Mouse (Mus musculus): ENCODE data around the gene Dohh. TPM values are rescaled to one million over a fixed set of nuclear protein-coding genes. Genes with fewer than 3 reads are reported as not detected.

The Dohh gene
- 73.5 TPM in 2 replicates for polyA plus RNA-seq (2015; fragmentation: Nextera tagmentation; extraction: Ambion mirVana)

- Histone ChIP-seq H3K4me2 (replicated peaks) (peak within 1 kb of the TSS; percentile 76), H3K4me1 (replicated peaks) (peaks cover 19% of the 10 kb centered on the region), H3K27ac (peak within 1 kb of the TSS; percentile 85), H3K4me3 (replicated peaks) (peak within 1 kb of the TSS; percentile 96), H3K9ac (replicated peaks) (peak within 1 kb of the TSS; percentile 87), H3K36me3 (peaks cover 34% of the 10 kb centered on the region), H3K9me3 (no peaks in the 10 kb centered on the region), H3K27me3 (no peaks in the 10 kb centered on the region)
- peak; percentile 96 for ATAC-seq
- 8% methylated on average over 53 of the region's 54 CpGs for WGBS
These were observed at the start of gene Dohh, which contains the start of gene Gm48551 for GRCm38 (mm10) chr10:81383802-81384604. Gene Dohh, plus strand, starts transcription at chr10:81384428. Gene Gm48551, plus strand, starts transcription at chr10:81384466.

- Histone ChIP-seq H3K9me3 (no peaks in the 10 kb centered on the region), H3K27ac (no peak overlapping the region), H3K27me3 (peaks cover 50% of the 10 kb centered on the region), H3K4me2 (replicated peaks) (no peak overlapping the region), H3K36me3 (no peaks in the 10 kb centered on the region), H3K9ac (replicated peaks) (peak overlapping the region; percentile 46; the same call in 1 of the 2 replicates), H3K4me3 (replicated peaks) (no peak overlapping the region), H3K4me1 (replicated peaks) (0 out of 2 replicates have a peak, but pooled peaks cover 4% of the 10 kb centered on the region)
- ATAC-seq = no peak
- WGBS = 33% methylated on average over 18 of the region's 19 CpGs
These were observed 48.6 kb upstream of the Dohh start for GRCm38 (mm10) chr10:81335393-81336340.

- H3K9ac ChIP-seq (replicated peaks) = no peak overlapping the region
- ATAC-seq = no peak
- no peaks in the 10 kb centered on the region for H3K9me3 ChIP-seq
- H3K4me3 ChIP-seq (replicated peaks) = no peak overlapping the region
- peaks cover 55% of the 10 kb centered on the region for H3K27me3 ChIP-seq
- H3K36me3 ChIP-seq = no peaks in the 10 kb centered on the region
- no peak overlapping the region for H3K4me2 ChIP-seq (replicated peaks)
- no peak overlapping the region for H3K27ac ChIP-seq
- WGBS = 93% methylated on average over 4 of the region's 4 CpGs
- 0 out of 2 replicates have a peak, but pooled peaks cover 4% of the 10 kb centered on the region for H3K4me1 ChIP-seq (replicated peaks)
These were observed 47.7 kb upstream of the Dohh start for GRCm38 (mm10) chr10:81336558-81336957.

GRCm38 (mm10) chr10:81340551-81341332 is 43.5 kb upstream of the Dohh start:
- WGBS = 39% methylated on average over 17 of the region's 17 CpGs
- no peak overlapping the region for H3K27ac ChIP-seq
- H3K4me3 ChIP-seq (replicated peaks) = no peak overlapping the region
- ATAC-seq = no peak
- peaks cover 67% of the 10 kb centered on the region for H3K27me3 ChIP-seq
- H3K4me1 ChIP-seq (replicated peaks) = peaks cover 9% of the 10 kb centered on the region
- H3K9me3 ChIP-seq = no peaks in the 10 kb centered on the region
- no peaks in the 10 kb centered on the region for H3K36me3 ChIP-seq
- no peak overlapping the region for H3K4me2 ChIP-seq (replicated peaks)
- no peak overlapping the region for H3K9ac ChIP-seq (replicated peaks)

- Histone ChIP-seq H3K9me3 (no peaks in the 10 kb centered on the region), H3K4me1 (replicated peaks) (peaks cover 10% of the 10 kb centered on the region), H3K36me3 (no peaks in the 10 kb centered on the region), H3K4me3 (replicated peaks) (no peak overlapping the region), H3K27ac (no peak overlapping the region), H3K27me3 (peaks cover 73% of the 10 kb centered on the region), H3K4me2 (replicated peaks) (no peak overlapping the region), H3K9ac (replicated peaks) (no peak overlapping the region)
- 31% methylated on average over 16 of the region's 16 CpGs for WGBS
- no peak for ATAC-seq
These were observed 42.8 kb upstream of the Dohh start for GRCm38 (mm10) chr10:81341333-81341949.

- H3K9ac ChIP-seq (replicated peaks) = peak within 1 kb of the TSS; percentile 66
- H3K27me3 ChIP-seq = peaks cover 79% of the 10 kb centered on the region
- no peak within 1 kb of the TSS for H3K27ac ChIP-seq
- peaks cover 18% of the 10 kb centered on the region for H3K4me1 ChIP-seq (replicated peaks)
- peak within 1 kb of the TSS; percentile 64 for H3K4me2 ChIP-seq (replicated peaks)
- WGBS = 4% methylated on average over 63 of the region's 67 CpGs
- H3K9me3 ChIP-seq = no peaks in the 10 kb centered on the region
- 0 out of 2 replicates have a peak, but pooled peaks have one; percentile 7 for ATAC-seq
- peak within 1 kb of the TSS; percentile 42 for H3K4me3 ChIP-seq (replicated peaks)
- H3K36me3 ChIP-seq = peaks cover 4% of the 10 kb centered on the region; the same call in 1 of the 2 replicates
These were observed 41.3 kb upstream of the Dohh start, which contains the start of gene Gipc3 for GRCm38 (mm10) chr10:81342686-81343505. Gene Gipc3, minus strand, starts transcription at chr10:81343266.

- Histone ChIP-seq H3K27ac (no peak overlapping the region), H3K9me3 (no peaks in the 10 kb centered on the region), H3K9ac (replicated peaks) (no peak overlapping the region), H3K4me2 (replicated peaks) (no peak overlapping the region), H3K27me3 (peaks cover 71% of the 10 kb centered on the region), H3K4me1 (replicated peaks) (peaks cover 27% of the 10 kb centered on the region), H3K4me3 (replicated peaks) (no peak overlapping the region), H3K36me3 (peaks cover 8% of the 10 kb centered on the region; the same call in 1 of the 2 replicates)
- 57% methylated on average over 8 of the region's 8 CpGs for WGBS
- ATAC-seq = no peak
These were observed 39.6 kb upstream of the Dohh start for GRCm38 (mm10) chr10:81344421-81345161.

- Histone ChIP-seq H3K27me3 (peaks cover 71% of the 10 kb centered on the region), H3K36me3 (peaks cover 8% of the 10 kb centered on the region; the same call in 1 of the 2 replicates), H3K27ac (no peak overlapping the region), H3K9ac (replicated peaks) (no peak overlapping the region), H3K4me2 (replicated peaks) (no peak overlapping the region), H3K4me3 (replicated peaks) (no peak overlapping the region), H3K9me3 (no peaks in the 10 kb centered on the region), H3K4me1 (replicated peaks) (peaks cover 32% of the 10 kb centered on the region)
- no peak for ATAC-seq
- WGBS = 92% methylated on average over 4 of the region's 4 CpGs
These were observed 39.1 kb upstream of the Dohh start for GRCm38 (mm10) chr10:81345162-81345534.

- Histone ChIP-seq H3K36me3 (peaks cover 8% of the 10 kb centered on the region; the same call in 1 of the 2 replicates), H3K4me3 (replicated peaks) (peak overlapping the region; percentile 27), H3K9me3 (no peaks in the 10 kb centered on the region), H3K27me3 (peaks cover 60% of the 10 kb centered on the region), H3K9ac (replicated peaks) (peak overlapping the region; percentile 46), H3K27ac (no peak overlapping the region), H3K4me2 (replicated peaks) (peak overlapping the region; percentile 50), H3K4me1 (replicated peaks) (peaks cover 39% of the 10 kb centered on the region)
- ATAC-seq = no peak
- 7% methylated on average over 54 of the region's 55 CpGs for WGBS
These were observed 37.7 kb upstream of the Dohh start for GRCm38 (mm10) chr10:81346453-81347067.

Measured in midbrain, embryonic 13.5 days (tissue).